Mouse (Mus musculus) embryonic facial prominence, embryonic 14.5 days (tissue): Measurements from ENCODE around the gene Krtap26-1. TPM values are rescaled to one million over a fixed set of nuclear protein-coding genes. Genes with fewer than 3 reads are reported as not detected.

ENCODE experiments used
- ATAC-seq: fragments of 200-750 bp; cut with Nextera tagmentation; 2 replicates; pipeline ENCODE4 v1.8.0; 2017; ENCODE audit warnings: low read depth, moderate number of reproducible peaks, moderate TSS enrichment
- DNase-seq: peaks from one replicate; pipeline ENCODE4 v3.0.0-alpha.2; 2015; ENCODE audit warnings: low spot score
- H3K27ac ChIP-seq: fragments of 300-500 bp; sonication (generic); replicated peaks from 2 replicates; pipeline ENCODE4 v1.5.1; 2014; ENCODE audit warnings: low read depth, mild to moderate bottlenecking, low read length, moderate library complexity
- H3K27me3 ChIP-seq: fragments of 300-500 bp; sonication (generic); replicated peaks from 2 replicates; pipeline ENCODE4 v1.6.1; 2014; ENCODE audit warnings: low read length; ENCODE audit not compliant: control insufficient read depth, insufficient read depth
- H3K36me3 ChIP-seq: fragments of 300-500 bp; sonication (generic); 2 replicates; pipeline ENCODE4 v1.6.1; 2014; ENCODE audit warnings: low read length, mixed read lengths; ENCODE audit not compliant: control insufficient read depth, insufficient read depth
- H3K4me1 ChIP-seq: fragments of 300-500 bp; sonication (generic); 2 replicates; pipeline ENCODE4 v1.6.1; 2014; ENCODE audit warnings: antibody characterized with exemption, low read length; ENCODE audit not compliant: control insufficient read depth, insufficient read depth
- H3K4me2 ChIP-seq: fragments of 300-500 bp; sonication (generic); 2 replicates; pipeline ENCODE4 v1.6.1; 2014; ENCODE audit warnings: low read depth, mild to moderate bottlenecking, low read length, moderate library complexity, mixed read lengths
- H3K4me3 ChIP-seq: fragments of 300-500 bp; sonication (generic); 2 replicates; pipeline ENCODE4 v1.5.1; 2014; ENCODE audit warnings: low read depth, mild to moderate bottlenecking, low read length
- H3K9ac ChIP-seq: fragments of 300-500 bp; sonication (generic); 2 replicates; pipeline ENCODE4 v1.6.1; 2014; ENCODE audit warnings: low read depth, mild to moderate bottlenecking, low read length, moderate library complexity, mixed read lengths
- H3K9me3 ChIP-seq: fragments of 300-500 bp; sonication (generic); 2 replicates; pipeline ENCODE4 v1.6.1; 2016; ENCODE audit warnings: low read length; ENCODE audit not compliant: control insufficient read depth
- WGBS: fragments of 180-500 bp; shearing (Covaris S2); extraction: QIAGEN DNeasy Blood & Tissue Kit; methylation state at CpG from one replicate; pipeline ENCODE4 v1.1.7; 2014; 5-methylcytosine and 5-hydroxymethylcytosine counted together
- polyA plus RNA-seq: library from polyadenylated mRNA; unstranded; fragments of >200 nt; fragmentation: Nextera tagmentation; extraction: Ambion mirVana; gene quantifications from 2 replicates; pipeline ENCODE4 v1.2.1, GENCODE M21; 2014

The Krtap26-1 gene
- polyA plus RNA-seq, 1 experiment from 2014 or later = 0.42 TPM

GRCm38 (mm10) chr16:88600303-88600702, 47.3 kb downstream of the Krtap26-1 start:
- no peak overlapping the region for H3K27ac ChIP-seq
- H3K9ac ChIP-seq = no peak overlapping the region
- peak overlapping the region; percentile 25; the same call in 1 of the 2 replicates for H3K4me2 ChIP-seq
- DNase-seq = no peak
- peaks cover 8% of the 10 kb centered on the region; the same call in 1 of the 2 replicates for H3K4me1 ChIP-seq
- 74% methylated on average over 8 of the region's 8 CpGs for WGBS
- no peak overlapping the region for H3K4me3 ChIP-seq
- ATAC-seq = 0 out of 2 replicates have a peak, but pooled peaks have one; percentile 12
- H3K36me3 ChIP-seq = no peaks in the 10 kb centered on the region
- no peaks in the 10 kb centered on the region for H3K27me3 ChIP-seq
- no peaks in the 10 kb centered on the region for H3K9me3 ChIP-seq

GRCm38 (mm10) chr16:88599504-88600237, 47.9 kb downstream of the Krtap26-1 start:
- H3K9me3 ChIP-seq = no peaks in the 10 kb centered on the region
- no peak overlapping the region for H3K9ac ChIP-seq
- H3K4me2 ChIP-seq = peak overlapping the region; percentile 25
- no peak overlapping the region for H3K4me3 ChIP-seq
- no peak overlapping the region for H3K27ac ChIP-seq
- no peaks in the 10 kb centered on the region for H3K27me3 ChIP-seq
- peaks cover 8% of the 10 kb centered on the region; the same call in 1 of the 2 replicates for H3K4me1 ChIP-seq
- peak; percentile 75; the same call in 1 of the 2 replicates for ATAC-seq
- H3K36me3 ChIP-seq = no peaks in the 10 kb centered on the region
- 35% methylated on average over 16 of the region's 16 CpGs for WGBS
- peak; percentile 47 for DNase-seq

Other genes with a start within 250 kb of the Krtap26-1 start
- gene Cldn17, start 140.8 kb downstream of the Krtap26-1 start, polyA plus RNA-seq = 0.41 TPM in 1 of 2 replicates, not detected in the other
- gene Cldn8, start 84.6 kb downstream of the Krtap26-1 start, polyA plus RNA-seq = 7.8 TPM in 2 replicates
- gene Krtap24-1, start 35.5 kb downstream of the Krtap26-1 start, polyA plus RNA-seq = 0.11 TPM in 1 of 2 replicates, not detected in the other
- not detected in 2 replicates for gene 2310079G19Rik, start 20.1 kb downstream of the Krtap26-1 start, polyA plus RNA-seq
- not detected in 2 replicates for gene Krtap27-1, start 23.9 kb upstream of the Krtap26-1 start, polyA plus RNA-seq
- gene 2310061N02Rik, start 60.2 kb upstream of the Krtap26-1 start, polyA plus RNA-seq = not detected in 2 replicates
- not detected in 2 replicates for gene Krtap13-1, start 81.1 kb upstream of the Krtap26-1 start, polyA plus RNA-seq
- gene Krtap13, start 103.8 kb upstream of the Krtap26-1 start, polyA plus RNA-seq = 0.51 TPM in 1 of 2 replicates, not detected in the other
- gene 2310034C09Rik, start 111.1 kb upstream of the Krtap26-1 start, polyA plus RNA-seq = 1.8 TPM in 1 of 2 replicates, not detected in the other
- gene 2310057N15Rik, start 126.4 kb upstream of the Krtap26-1 start, polyA plus RNA-seq = not detected in 2 replicates
- gene Gm5965, start 130.1 kb upstream of the Krtap26-1 start, polyA plus RNA-seq = not detected in 2 replicates
- gene Gm20741, start 164.4 kb upstream of the Krtap26-1 start, polyA plus RNA-seq = not detected in 2 replicates
- gene Krtap15, start 172.4 kb upstream of the Krtap26-1 start, polyA plus RNA-seq = not detected in 2 replicates
- not detected in 2 replicates for gene Krtap14, start 178.3 kb upstream of the Krtap26-1 start, polyA plus RNA-seq
- gene Krtap19-1, start 221.6 kb upstream of the Krtap26-1 start, polyA plus RNA-seq = not detected in 2 replicates
- gene Krtap19-2, start 226.5 kb upstream of the Krtap26-1 start, polyA plus RNA-seq = not detected in 2 replicates
- gene Krtap19-3, start 230.2 kb upstream of the Krtap26-1 start, polyA plus RNA-seq = not detected in 2 replicates
- gene Krtap19-4, start 237.3 kb upstream of the Krtap26-1 start, polyA plus RNA-seq = not detected in 2 replicates
- not detected in 2 replicates for gene Krtap19-5, start 248.7 kb upstream of the Krtap26-1 start, polyA plus RNA-seq